Mouse (Mus musculus) neural tube, embryonic 11.5 days (tissue): ENCODE measurements around the gene Scfd2. TPM values are rescaled to one million over a fixed set of nuclear protein-coding genes. Genes with fewer than 3 reads are reported as not detected.

Source experiments
- ATAC-seq: fragments of 200-750 bp; cut with Nextera tagmentation; 2 replicates; pipeline ENCODE4 v1.8.0; 2017; ENCODE audit warnings: moderate number of reproducible peaks, mild to moderate bottlenecking, moderate TSS enrichment, moderate library complexity; ENCODE audit not compliant: insufficient read depth, low FRiP score, low TSS enrichment
- DNase-seq: peaks from one replicate; pipeline ENCODE4 v3.0.0-alpha.2; 2015; ENCODE audit warnings: low spot score
- H3K27ac ChIP-seq: fragments of 300-500 bp; sonication (generic); 2 replicates; pipeline ENCODE4 v1.5.1; 2014; ENCODE audit warnings: low read depth, mild to moderate bottlenecking, low read length
- H3K27me3 ChIP-seq: fragments of 300-500 bp; sonication (generic); 2 replicates; pipeline ENCODE4 v1.6.1; 2014; ENCODE audit warnings: mild to moderate bottlenecking, low read length, mixed read lengths; ENCODE audit not compliant: control insufficient read depth, insufficient read depth
- H3K36me3 ChIP-seq: fragments of 300-500 bp; sonication (generic); 2 replicates; pipeline ENCODE4 v1.6.1; 2014; ENCODE audit warnings: mild to moderate bottlenecking, low read length, moderate library complexity, mixed read lengths; ENCODE audit not compliant: control insufficient read depth, insufficient read depth
- H3K4me1 ChIP-seq: fragments of 300-500 bp; sonication (generic); 2 replicates; pipeline ENCODE4 v1.6.1; 2014; ENCODE audit warnings: low read length, mixed read lengths; ENCODE audit not compliant: control insufficient read depth, insufficient read depth
- H3K4me2 ChIP-seq: fragments of 300-500 bp; sonication (generic); 2 replicates; pipeline ENCODE4 v1.6.1; 2014; ENCODE audit warnings: low read depth, mild to moderate bottlenecking, moderate library complexity
- H3K4me3 ChIP-seq: fragments of 300-500 bp; sonication (generic); 2 replicates; pipeline ENCODE4 v1.5.1; 2014; ENCODE audit warnings: low read depth, low read length
- H3K9ac ChIP-seq: fragments of 300-500 bp; sonication (generic); 2 replicates; pipeline ENCODE4 v1.6.1; 2014; ENCODE audit warnings: mild to moderate bottlenecking, low read length
- H3K9me3 ChIP-seq: fragments of 300-500 bp; sonication (generic); 2 replicates; pipeline ENCODE4 v1.6.1; 2016; ENCODE audit warnings: low read length; ENCODE audit not compliant: control insufficient read depth
- WGBS: fragments of 180-500 bp; shearing (Covaris S2); extraction: QIAGEN DNeasy Blood & Tissue Kit; methylation state at CpG from one replicate; pipeline ENCODE4 v1.1.7; 2014; 5-methylcytosine and 5-hydroxymethylcytosine counted together
- polyA plus RNA-seq: library from polyadenylated mRNA; unstranded; fragments of >200 nt; fragmentation: Nextera tagmentation; extraction: Ambion mirVana; gene quantifications from 2 replicates; pipeline ENCODE4 v1.2.1, GENCODE M21; 2014

Scfd2 gene
- polyA plus RNA-seq, 1 experiment from 2014 or later, result 14.7 TPM

DNA sequence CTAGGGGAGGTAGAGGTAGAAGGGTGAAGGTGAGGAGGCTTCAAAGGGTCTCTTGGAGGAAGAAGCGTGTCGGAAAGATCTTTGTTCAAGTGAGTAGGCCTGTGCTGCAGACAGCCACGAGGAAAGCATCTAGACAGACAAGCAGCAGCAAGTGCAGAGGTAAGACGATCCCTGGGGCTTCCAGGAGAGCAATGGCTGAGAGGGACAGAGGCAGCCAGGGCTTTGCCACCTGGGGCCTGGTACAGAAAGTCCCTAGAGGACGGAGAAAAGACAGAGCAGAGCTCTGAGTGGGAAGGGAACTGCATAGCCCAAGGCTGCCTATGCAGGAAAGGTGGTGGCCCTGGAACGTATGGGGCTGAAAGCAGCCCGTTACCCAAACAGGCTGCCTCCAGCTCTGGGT is 281.3 kb downstream of the Scfd2 start:
- ATAC-seq, result no peak
- no peak overlapping the region for H3K9ac ChIP-seq

GRCm38 (mm10) chr5:74249794-74250193 is 281.8 kb downstream of the Scfd2 start:
- Histone ChIP-seq H3K27ac (no peak overlapping the region), H3K4me1 (peaks cover 17% of the 10 kb centered on the region; the same call in 1 of the 2 replicates), H3K9me3 (no peaks in the 10 kb centered on the region), H3K4me2 (no peak overlapping the region), H3K36me3 (no peaks in the 10 kb centered on the region), H3K4me3 (no peak overlapping the region), H3K27me3 (no peaks in the 10 kb centered on the region), H3K9ac (no peak overlapping the region)
- DNase-seq, result no peak
- no peak for ATAC-seq
- 58% methylated on average over 3 of the region's 3 CpGs for WGBS

More for the DNA sequence above, 281.3 kb downstream of the Scfd2 start:
- Histone ChIP-seq H3K4me2 (no peak overlapping the region), H3K4me3 (no peak overlapping the region), H3K27me3 (no peaks in the 10 kb centered on the region), H3K4me1 (peaks cover 17% of the 10 kb centered on the region; the same call in 1 of the 2 replicates), H3K9me3 (no peaks in the 10 kb centered on the region), H3K36me3 (no peaks in the 10 kb centered on the region), H3K27ac (no peak overlapping the region)
- no peak for DNase-seq
- WGBS, result 56% methylated on average over 7 of the region's 7 CpGs

DNA sequence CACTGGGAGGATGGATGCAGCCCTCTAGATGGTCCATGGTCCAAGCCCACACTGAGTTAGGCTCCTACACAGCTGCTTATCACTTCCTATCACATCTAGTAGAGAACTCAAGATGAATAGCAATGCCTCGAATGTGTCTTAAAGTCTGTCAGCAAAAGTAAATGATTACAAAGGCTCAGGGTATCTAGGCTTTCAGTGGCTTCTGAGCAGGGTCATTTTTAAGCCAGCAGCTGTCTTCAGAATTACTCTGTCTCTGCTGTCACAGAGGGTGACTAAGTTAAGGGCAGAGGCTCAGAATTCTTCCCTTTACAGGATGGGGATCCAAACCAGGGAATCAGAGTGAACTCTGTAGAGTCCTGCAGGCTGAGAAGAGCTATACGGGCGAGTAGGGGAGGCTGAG is 284.6 kb downstream of the Scfd2 start:
- ATAC-seq (no peak), DNase-seq (no peak)
- H3K9me3 ChIP-seq, result no peaks in the 10 kb centered on the region
- H3K4me3 ChIP-seq, result no peak overlapping the region
- H3K9ac ChIP-seq, result no peak overlapping the region
- WGBS, result 66% methylated on average over 3 of the region's 3 CpGs
- no peaks in the 10 kb centered on the region for H3K27me3 ChIP-seq
- H3K27ac ChIP-seq, result no peak overlapping the region
- H3K4me2 ChIP-seq, result no peak overlapping the region
- H3K4me1 ChIP-seq, result peaks cover 21% of the 10 kb centered on the region
- H3K36me3 ChIP-seq, result no peaks in the 10 kb centered on the region

DNA sequence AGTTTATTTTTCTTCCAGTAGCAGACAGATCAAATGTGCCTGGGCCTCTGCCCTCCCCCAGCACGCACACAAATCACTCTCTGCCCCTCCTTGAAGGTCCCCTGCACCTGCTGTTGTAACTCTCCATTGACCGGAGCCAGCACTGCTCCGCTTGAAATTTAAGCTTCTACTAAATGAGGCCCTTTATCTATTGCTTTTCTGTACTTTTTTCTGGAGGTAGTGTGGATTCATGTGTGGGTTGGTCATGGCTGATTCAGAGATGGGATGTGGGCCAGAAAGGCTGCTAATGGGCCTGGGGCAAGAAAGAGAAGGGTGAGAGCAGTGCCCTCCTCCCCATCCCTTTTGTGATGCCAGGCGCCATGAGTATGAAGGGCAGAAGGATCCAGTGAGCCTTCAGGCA is 285.1 kb downstream of the Scfd2 start:
- H3K4me2 ChIP-seq, result no peak overlapping the region
- ATAC-seq, result peak; percentile 68
- DNase-seq, result no peak
- 37% methylated on average over 4 of the region's 4 CpGs for WGBS
- H3K9ac ChIP-seq, result no peak overlapping the region
- no peaks in the 10 kb centered on the region for H3K27me3 ChIP-seq
- peak overlapping the region; percentile 55; the same call in 1 of the 2 replicates for H3K27ac ChIP-seq
- no peaks in the 10 kb centered on the region for H3K36me3 ChIP-seq
- H3K4me1 ChIP-seq, result peaks cover 21% of the 10 kb centered on the region
- no peak overlapping the region for H3K4me3 ChIP-seq
- no peaks in the 10 kb centered on the region for H3K9me3 ChIP-seq

DNA sequence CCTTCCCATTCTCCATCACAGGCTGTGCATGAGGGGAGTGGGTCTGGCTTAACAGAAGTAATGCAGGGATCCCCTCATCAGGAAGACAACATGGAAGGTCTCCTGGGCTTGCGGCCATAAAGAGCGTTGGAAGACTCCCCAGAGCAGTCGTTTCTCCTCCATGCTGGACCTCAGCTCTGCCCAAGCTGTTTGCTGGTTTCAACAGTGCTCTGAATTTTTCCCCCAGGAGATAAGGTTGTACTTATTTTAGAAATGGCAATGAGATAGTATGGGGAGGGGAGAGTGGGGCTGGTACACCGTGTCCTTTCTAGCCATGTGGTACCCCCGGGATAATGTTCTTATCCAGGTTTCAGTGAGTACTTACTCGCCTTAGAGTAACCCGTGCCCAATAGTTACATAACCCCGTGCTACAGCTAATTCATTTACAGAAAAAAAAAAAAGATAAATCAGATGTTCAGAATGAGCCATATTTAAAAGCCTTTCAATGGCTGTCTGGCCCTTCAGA is 285.9 kb downstream of the Scfd2 start:
- ATAC-seq, result no peak

DNA sequence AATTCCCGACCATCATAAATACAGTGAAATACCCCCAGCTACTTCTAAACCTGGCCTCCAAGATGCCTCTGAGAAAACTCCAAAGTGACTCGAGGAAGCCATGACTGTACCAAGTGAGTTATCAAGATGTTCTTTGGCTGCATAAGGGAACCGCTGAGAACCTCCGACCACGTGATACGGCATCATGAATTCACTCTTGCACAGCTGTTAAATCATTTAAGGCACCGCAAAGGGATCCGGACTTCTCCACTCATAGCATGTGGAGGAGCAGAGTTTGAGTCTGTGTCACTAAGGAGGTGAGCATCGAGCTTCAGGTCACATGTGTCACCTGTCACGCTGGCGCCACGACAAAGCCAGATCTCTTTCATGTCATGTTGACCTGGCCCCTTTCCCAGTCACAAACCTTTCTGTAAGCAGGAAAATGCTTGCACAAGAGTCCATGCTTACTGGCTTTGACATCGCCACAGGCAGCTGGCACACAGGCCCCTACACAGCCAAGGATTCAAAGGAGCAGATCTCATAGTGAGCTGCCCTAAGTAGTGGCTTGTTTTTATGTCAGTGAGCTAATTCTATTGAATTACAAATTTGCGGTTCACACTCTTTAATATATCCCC is 287.0 kb downstream of the Scfd2 start:
- no peaks in the 10 kb centered on the region for H3K27me3 ChIP-seq
- H3K9ac ChIP-seq, result no peak overlapping the region
- no peaks in the 10 kb centered on the region for H3K36me3 ChIP-seq
- H3K4me1 ChIP-seq, result peaks cover 21% of the 10 kb centered on the region
- H3K27ac ChIP-seq, result no peak overlapping the region
- no peaks in the 10 kb centered on the region for H3K9me3 ChIP-seq
- DNase-seq (no peak), ATAC-seq (no peak)
- H3K4me2 ChIP-seq, result no peak overlapping the region
- no peak overlapping the region for H3K4me3 ChIP-seq
- WGBS, result 76% methylated on average over 14 of the region's 14 CpGs

More for the DNA sequence above, 285.9 kb downstream of the Scfd2 start:
- no peaks in the 10 kb centered on the region for H3K36me3 ChIP-seq
- 84% methylated on average over 8 of the region's 8 CpGs for WGBS
- no peak overlapping the region for H3K27ac ChIP-seq
- no peak for DNase-seq
- H3K27me3 ChIP-seq, result no peaks in the 10 kb centered on the region
- no peak overlapping the region for H3K4me2 ChIP-seq
- no peaks in the 10 kb centered on the region for H3K9me3 ChIP-seq
- no peak overlapping the region for H3K4me3 ChIP-seq
- no peak overlapping the region for H3K9ac ChIP-seq
- peaks cover 21% of the 10 kb centered on the region for H3K4me1 ChIP-seq

GRCm38 (mm10) chr5:74242654-74243053 is 288.9 kb downstream of the Scfd2 start:
- 35% methylated on average over 3 of the region's 3 CpGs for WGBS
- H3K9ac ChIP-seq, result no peak overlapping the region
- no peaks in the 10 kb centered on the region for H3K9me3 ChIP-seq
- no peak overlapping the region for H3K4me2 ChIP-seq
- H3K4me3 ChIP-seq, result no peak overlapping the region
- H3K27ac ChIP-seq, result no peak overlapping the region
- no peaks in the 10 kb centered on the region for H3K36me3 ChIP-seq
- H3K27me3 ChIP-seq, result no peaks in the 10 kb centered on the region
- ATAC-seq (no peak), DNase-seq (no peak)
- peaks cover 21% of the 10 kb centered on the region for H3K4me1 ChIP-seq

DNA sequence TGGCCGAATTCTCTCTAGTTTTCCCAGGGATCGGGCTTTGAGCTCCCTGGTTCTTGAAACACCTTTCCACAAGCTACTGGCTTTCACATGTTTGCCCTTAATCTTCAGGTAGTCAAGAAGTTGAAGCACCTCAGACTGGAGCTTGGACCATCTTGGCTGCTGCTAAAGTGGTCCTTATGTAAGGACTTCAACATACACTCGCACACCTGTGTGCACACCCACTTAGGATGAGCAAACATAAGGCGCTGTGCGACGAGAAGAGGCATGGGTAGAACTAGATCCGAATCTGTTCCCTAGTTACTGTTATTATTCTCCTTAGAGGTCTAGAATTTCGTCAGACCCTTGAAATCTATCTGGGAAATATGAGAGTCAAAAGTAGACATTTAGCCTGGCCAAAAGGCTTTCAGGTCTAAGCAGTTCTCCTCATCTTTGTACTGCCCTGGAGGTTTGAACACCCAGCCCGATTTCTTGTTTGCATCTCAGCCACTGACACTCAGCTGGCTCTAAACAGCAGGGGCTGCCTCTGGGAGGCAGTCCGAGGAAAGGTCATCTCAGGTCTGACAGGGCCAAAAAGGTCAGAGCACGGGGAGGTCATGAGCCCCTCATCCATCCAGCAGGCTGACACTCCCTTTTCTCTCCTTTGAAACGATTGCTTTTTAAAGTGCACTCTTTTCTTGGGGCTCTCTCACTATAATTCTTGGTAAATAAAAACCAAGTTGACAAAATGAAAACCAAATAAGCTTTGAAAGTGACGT is 290.5 kb downstream of the Scfd2 start:
- Histone ChIP-seq H3K9me3 (no peaks in the 10 kb centered on the region), H3K9ac (no peak overlapping the region), H3K36me3 (no peaks in the 10 kb centered on the region), H3K27me3 (no peaks in the 10 kb centered on the region), H3K4me2 (no peak overlapping the region), H3K4me3 (no peak overlapping the region), H3K27ac (no peak overlapping the region), H3K4me1 (peaks cover 10% of the 10 kb centered on the region; the same call in 1 of the 2 replicates)
- ATAC-seq (no peak), DNase-seq (no peak)
- 52% methylated on average over 13 of the region's 13 CpGs for WGBS

GRCm38 (mm10) chr5:74240298-74240697 is 291.3 kb downstream of the Scfd2 start:
- DNase-seq (no peak), ATAC-seq (no peak)
- H3K4me2 ChIP-seq, result no peak overlapping the region
- no peaks in the 10 kb centered on the region for H3K9me3 ChIP-seq
- peaks cover 10% of the 10 kb centered on the region; the same call in 1 of the 2 replicates for H3K4me1 ChIP-seq
- H3K4me3 ChIP-seq, result no peak overlapping the region
- no peaks in the 10 kb centered on the region for H3K27me3 ChIP-seq
- no peak overlapping the region for H3K27ac ChIP-seq
- no peaks in the 10 kb centered on the region for H3K36me3 ChIP-seq
- 77% methylated on average over 8 of the region's 8 CpGs for WGBS
- H3K9ac ChIP-seq, result no peak overlapping the region
